Mouse (Mus musculus) heart, adult 9 months (tissue): ENCODE data around the gene Ctdnep1.

ENCODE experiments used
- DNase-seq, 2 experiments: peaks; one replicate each; pipeline ENCODE4 v3.0.0; 2022; ENCODE audit warnings: low spot score in 2 of 2

Ctdnep1 gene

GRCm38 (mm10) chr11:69983377-69983776 lies 2.4 kb downstream of the Ctdnep1 start:
- DNase-seq: peak in 1 of 2 experiments; percentile 58

GRCm38 (mm10) chr11:69984431-69984830 lies 3.5 kb downstream of the Ctdnep1 start:
- DNase-seq: no peak

DNA sequence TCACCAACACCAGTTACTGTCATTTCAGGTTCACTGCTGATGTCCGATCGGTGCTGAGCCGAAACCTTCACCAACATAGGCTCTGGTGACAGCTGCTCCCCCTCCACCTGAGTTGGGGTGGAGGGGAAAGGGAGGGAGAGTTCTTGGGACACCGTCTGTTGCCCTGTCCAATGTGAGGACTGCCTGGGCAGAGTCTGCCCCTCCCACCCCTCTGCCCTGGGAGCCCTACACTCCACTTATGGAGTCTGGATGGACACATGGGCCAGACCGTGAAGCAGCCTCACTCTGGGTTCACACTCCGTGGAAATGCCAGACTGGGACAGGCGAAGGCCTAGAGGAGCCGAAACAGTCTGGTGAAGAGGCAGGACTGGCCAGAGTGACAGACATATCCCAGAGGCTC lies 9.0 kb downstream of the Ctdnep1 start:
- no peak for DNase-seq

- DNase-seq: peak; percentile 94 to 98
These were observed 10.1 kb downstream of the Ctdnep1 start, which contains the start of gene Gabarap for GRCm38 (mm10) chr11:69990850-69991691. Gabarap (plus strand) TSS chr11:69991143.

- DNase-seq: no peak
These were observed 10.8 kb downstream of the Ctdnep1 start for GRCm38 (mm10) chr11:69991711-69992110.

- no peak for DNase-seq
These were observed 11.4 kb downstream of the Ctdnep1 start for GRCm38 (mm10) chr11:69992396-69992795.

- no peak for DNase-seq
These were observed 12.0 kb downstream of the Ctdnep1 start for GRCm38 (mm10) chr11:69992932-69993331.

- no peak for DNase-seq
These were observed 13.6 kb downstream of the Ctdnep1 start for GRCm38 (mm10) chr11:69994401-69995090.

- peak; percentile 99 for DNase-seq
These were observed 14.5 kb downstream of the Ctdnep1 start, which contains the start of gene Phf23 for GRCm38 (mm10) chr11:69995391-69995960. Phf23 (plus strand) TSS chr11:69995777.

DNA sequence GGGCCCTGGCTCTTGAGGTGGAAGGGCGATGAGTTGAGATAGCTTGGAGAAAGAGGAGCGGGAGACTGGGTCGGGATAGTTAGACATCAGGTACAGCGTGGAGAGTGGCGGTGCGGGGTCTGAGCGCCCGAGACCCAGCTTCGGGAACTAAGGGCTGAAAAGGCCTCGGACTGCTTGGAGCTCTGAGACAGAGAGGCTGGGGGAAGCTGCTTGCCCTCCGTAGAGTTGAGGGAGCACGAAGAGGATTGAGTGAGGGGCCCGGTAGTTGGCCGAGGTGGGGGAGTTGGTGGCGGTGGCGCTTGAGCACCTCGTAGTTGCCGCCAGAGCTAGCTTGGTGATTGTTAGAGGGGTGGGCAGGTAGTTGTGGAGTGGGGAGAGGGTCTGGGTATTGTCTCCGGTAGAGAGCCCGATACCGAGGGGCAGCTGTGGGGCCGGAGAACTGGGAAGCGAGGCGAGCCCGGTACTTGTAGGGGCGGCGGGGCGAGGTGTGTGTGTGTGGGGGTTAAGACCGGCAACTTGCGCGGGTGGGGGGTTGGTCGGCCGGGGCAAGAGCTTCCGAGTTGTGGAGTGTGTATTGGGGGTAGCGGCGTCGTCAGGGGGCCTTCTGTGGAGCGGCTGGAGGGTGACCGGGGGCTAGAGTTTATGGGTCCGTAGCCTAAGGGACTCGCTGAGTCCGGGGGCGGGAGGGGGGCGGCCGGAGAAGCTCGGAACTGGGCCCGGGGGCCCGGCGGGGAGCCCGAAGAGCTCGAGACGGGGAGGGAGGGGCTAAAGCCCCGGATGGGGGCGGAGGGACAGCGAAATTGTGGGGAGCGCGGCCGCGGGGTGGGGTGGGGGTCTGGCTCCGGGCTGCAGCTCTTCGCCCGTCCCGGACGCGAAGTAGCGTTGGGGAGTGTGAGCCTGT lies 15.5 kb downstream of the Ctdnep1 start:
- peak in 1 of 2 experiments; percentile 57 for DNase-seq

DNA sequence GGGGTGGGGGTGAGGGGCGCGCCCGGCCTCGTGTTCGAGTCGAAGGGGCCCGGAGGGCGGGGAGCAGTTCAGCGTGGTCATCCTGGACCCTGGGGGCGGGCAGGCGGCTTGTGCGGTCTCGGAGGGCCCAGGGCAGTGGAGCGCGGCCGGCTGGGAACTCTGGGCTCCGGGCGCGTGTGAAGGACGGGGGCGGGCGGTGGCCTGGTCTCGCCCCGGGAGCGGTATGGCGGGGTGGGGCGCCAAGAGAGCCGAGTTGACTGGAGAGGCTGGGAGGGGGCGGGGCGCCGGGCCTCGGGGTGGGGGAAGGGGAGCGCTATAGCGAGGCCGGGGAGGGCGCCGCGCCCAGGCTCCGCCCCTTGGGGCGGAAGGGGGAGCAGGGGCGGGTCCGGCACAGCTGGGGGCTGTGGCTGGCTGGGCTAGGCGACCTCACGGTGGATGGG lies 16.1 kb downstream of the Ctdnep1 start:
- peak; percentile 89 to 91 for DNase-seq

DNA sequence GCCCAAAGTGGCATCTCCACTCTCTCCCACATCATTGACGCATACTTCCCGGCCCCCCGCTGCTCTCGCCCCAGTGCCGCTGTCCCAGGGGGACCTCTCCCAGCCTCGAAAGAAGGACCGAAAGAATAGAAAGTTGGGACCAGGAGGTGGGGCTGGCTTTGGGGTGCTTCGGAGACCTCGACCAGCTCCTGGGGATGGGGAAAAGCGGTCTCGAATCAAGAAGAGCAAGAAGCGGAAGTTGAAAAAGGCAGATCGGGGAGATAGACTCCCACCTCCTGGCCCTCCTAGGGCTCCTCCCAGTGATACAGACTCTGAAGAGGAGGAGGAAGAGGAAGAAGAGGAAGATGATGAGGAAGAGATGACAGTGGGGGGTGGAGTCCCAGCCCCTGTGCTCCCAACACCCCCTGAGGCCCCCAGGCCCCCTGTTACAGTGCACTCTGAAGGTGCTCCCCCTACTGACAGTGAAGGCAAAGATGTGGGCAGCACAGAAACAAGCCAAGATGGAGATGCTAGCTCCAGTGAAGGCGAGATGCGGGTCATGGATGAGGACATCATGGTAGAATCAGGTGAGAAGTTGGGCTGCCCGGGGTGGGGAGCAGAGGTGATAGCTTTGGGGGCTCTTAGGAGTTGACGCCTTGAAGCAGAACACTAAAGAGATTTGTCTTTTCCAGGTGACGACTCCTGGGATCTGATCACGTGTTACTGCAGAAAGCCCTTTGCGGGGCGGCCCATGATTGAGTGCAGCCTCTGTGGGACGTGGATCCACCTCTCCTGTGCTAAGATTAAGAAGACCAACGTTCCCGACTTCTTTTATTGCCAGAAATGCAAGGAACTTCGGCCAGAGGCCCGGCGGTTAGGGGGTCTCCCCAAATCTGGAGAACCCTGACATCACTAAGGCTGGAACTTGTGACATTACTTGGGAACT lies 17.9 kb downstream of the Ctdnep1 start:
- no peak for DNase-seq

GRCm38 (mm10) chr11:69999666-70000065 lies 18.7 kb downstream of the Ctdnep1 start:
- no peak for DNase-seq

DNA sequence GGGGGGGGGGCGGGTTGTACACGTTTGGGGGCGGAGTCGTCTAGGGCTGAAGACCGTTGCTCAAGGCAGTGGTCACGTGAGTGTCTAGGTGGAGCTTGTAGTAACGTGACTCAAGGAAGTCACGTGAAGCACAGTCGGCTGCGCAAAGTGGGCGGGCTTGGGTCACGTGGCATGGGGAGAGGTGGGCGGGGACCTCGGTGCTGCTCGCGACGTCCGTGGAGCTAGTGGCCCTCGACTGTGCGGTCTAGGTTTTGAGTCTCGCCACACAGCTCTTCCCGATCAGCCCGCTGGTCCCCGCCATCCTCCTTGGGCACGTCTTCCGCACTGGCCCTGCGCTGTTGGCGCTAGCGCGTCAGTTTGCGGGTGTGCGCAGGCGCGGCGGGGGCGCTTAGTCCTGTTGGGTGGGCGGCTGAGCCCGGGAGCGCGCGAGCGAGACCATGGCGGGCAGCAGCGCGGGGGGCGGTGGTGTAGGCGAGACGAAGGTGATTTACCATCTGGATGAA lies 19.5 kb downstream of the Ctdnep1 start, which contains the start of gene Dvl2:
Dvl2 (plus strand) TSS at position 200 of the 503 bp plus-strand sequence.
- DNase-seq: peak; percentile 90 to 94

DNA sequence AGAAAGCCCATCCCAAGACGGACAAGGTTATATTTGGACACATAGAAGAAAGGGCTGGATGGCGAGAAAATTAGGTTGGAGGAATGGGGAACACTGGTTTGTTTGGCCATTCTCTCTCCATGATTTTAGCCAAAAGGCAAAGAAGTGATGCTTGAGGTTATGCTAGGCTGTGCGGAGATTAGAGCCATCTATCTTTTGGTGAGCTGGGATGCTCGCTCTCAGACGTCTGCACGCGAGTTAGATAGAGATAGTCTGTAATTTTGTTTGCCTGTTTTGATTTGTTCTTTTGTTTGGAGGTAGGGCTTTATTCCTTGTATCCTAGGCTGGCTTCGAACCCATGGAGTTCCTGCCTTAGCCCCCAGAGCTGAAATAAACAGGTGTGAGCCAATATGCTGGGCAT lies 20.2 kb downstream of the Ctdnep1 start:
- no peak for DNase-seq

DNA sequence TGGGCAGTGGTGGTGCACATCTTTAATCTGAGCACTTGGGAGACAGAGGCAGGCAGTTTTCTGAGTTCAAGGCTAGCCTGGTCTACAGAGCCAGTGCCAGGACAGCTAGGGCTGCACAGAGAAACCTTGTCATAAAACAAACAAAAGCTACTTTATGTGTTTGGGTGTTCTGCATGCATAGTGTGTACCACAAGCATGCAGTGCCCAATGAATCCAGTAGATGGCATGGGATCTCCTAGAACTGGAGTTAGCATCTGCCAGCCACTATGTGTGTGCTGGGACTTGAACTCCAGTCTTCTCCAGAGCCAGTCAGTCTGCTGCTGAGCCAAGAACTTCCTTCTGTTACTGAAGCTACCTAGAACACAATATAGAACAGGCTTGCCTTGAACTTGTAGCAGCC lies 20.9 kb downstream of the Ctdnep1 start:
- no peak for DNase-seq

DNA sequence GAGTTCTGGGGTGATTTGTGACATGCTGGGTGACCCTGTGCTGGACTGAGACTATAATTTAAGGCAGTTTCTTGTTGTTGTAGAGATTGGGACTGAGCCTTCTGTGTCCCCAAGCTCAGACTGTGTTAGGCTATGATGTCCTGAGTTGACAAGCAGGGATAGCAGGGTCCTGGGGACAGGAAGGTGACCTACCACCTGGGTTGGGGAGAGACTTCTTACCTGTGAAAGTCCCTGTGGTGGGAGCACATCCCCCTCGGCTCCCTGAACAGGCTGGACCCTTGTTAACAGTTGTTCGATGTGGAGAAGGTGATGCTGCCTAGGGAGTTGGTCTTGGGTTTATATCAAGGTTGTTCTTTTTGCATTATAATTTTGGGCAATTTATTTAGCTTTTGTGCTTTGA lies 21.5 kb downstream of the Ctdnep1 start:
- DNase-seq: no peak

DNA sequence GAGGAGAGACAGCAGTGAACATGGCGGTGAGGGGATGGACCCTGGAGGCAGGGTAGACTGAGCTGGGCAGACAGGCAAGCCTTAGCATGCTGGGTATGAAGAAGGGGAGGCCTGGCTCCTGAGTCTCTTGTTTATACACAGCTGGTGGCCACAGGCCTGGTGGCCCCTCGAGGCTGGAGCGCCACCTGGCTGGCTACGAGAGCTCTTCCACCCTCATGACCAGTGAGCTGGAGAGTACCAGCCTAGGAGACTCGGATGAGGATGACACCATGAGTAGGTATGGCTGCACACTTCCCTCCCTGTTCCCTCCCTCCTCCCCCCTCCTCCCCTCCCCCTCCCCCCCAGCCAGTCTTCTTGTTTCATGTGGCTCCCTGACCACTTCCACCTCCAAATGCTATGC lies 24.6 kb downstream of the Ctdnep1 start:
- DNase-seq: no peak

GRCm38 (mm10) chr11:70010033-70010432 lies 29.1 kb downstream of the Ctdnep1 start:
- DNase-seq: no peak

DNA sequence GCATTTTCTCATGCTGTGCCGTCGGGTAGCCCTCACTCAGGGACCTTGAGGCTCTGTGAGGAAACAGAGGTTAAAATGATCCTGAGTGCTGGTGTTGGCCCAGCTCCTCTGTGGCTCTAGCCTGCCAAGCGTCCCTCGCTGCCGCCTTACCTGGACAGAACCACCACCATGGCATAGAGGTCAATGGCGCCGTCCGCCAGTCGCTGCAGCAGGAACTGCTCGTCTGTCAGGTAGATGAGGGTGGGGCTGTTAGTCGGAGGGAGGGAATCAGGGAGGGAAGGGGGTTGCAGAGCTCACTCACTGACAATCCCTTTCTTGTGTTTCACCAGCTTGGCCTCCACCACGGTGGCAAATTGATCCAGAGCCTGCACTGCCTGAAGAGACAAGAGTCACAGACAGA lies 29.6 kb downstream of the Ctdnep1 start:
- no peak for DNase-seq
